Mouse (Mus musculus) ES-E14 (cell line): ENCODE data around the gene Adamts20. TPM values are rescaled to one million over a fixed set of nuclear protein-coding genes. Genes with fewer than 3 reads are reported as not detected.

Source experiments
- DNase-seq: peaks from one replicate; pipeline ENCODE4 v3.0.0-alpha.2; 2013; ENCODE audit warnings: low read depth, low spot score
- H3K27ac ChIP-seq: 2 replicates; pipeline ENCODE4 v1.5.1; 2012; ENCODE audit warnings: low read depth, mild to moderate bottlenecking, low read length, moderate library complexity, mixed read lengths; ENCODE audit not compliant: poor library complexity, insufficient read depth, severe bottlenecking
- H3K36me3 ChIP-seq: 2 replicates; pipeline ENCODE4 v1.6.1; 2012; ENCODE audit warnings: mild to moderate bottlenecking, low read length, moderate library complexity, mixed read lengths; ENCODE audit not compliant: control insufficient read depth, poor library complexity, insufficient read depth, severe bottlenecking
- H3K4me1 ChIP-seq, 2 experiments: fragments of 150-350 bp in 1 of 2; sonication (generic) in 1 of 2; 2 replicates each; pipeline ENCODE4 v1.6.1; 2012; ENCODE audit warnings: low read length in 2 of 2, mild to moderate bottlenecking in 1 of 2, mixed read lengths in 1 of 2; ENCODE audit not compliant: control insufficient read depth in 2 of 2, insufficient read depth in 2 of 2, poor library complexity in 1 of 2
- H3K4me3 ChIP-seq, 2 experiments: fragments of 150-350 bp in 1 of 2; sonication (generic) in 1 of 2; 2 replicates each; pipeline ENCODE4 v1.5.1; 2012; ENCODE audit warnings: low read length in 2 of 2, low read depth in 1 of 2, mild to moderate bottlenecking in 1 of 2, mixed read lengths in 1 of 2; ENCODE audit not compliant: insufficient read depth in 1 of 2, poor library complexity in 1 of 2, severe bottlenecking in 1 of 2
- H3K9ac ChIP-seq: 2 replicates; pipeline ENCODE4 v1.6.1; 2012; ENCODE audit warnings: low read depth, mild to moderate bottlenecking, low read length, mixed read lengths; ENCODE audit not compliant: poor library complexity, insufficient read depth, severe bottlenecking
- H3K9me3 ChIP-seq: fragments of 150-350 bp; sonication (generic); 2 replicates; pipeline ENCODE4 v1.6.1; 2012; ENCODE audit warnings: low read depth, mild to moderate bottlenecking, low read length; ENCODE audit not compliant: control insufficient read depth, insufficient read depth
- CHD2 ChIP-seq: IDR thresholded peaks from 2 replicates; pipeline ENCODE4 v1.6.1; 2014; ENCODE audit warnings: mild to moderate bottlenecking, low read depth, low read length, inconsistent platforms
- HCFC1 ChIP-seq: IDR thresholded peaks from 2 replicates; pipeline ENCODE4 v1.6.1; 2012; ENCODE audit warnings: low read length, inconsistent platforms, borderline replicate concordance; ENCODE audit not compliant: insufficient read depth
- MAFK ChIP-seq: IDR thresholded peaks from 2 replicates; pipeline ENCODE4 v1.6.1; 2014; ENCODE audit warnings: mild to moderate bottlenecking, low read depth, low read length, inconsistent platforms; ENCODE audit not compliant: insufficient read depth
- ZC3H11A ChIP-seq: IDR thresholded peaks from 2 replicates; pipeline ENCODE4 v1.6.1; 2012; ENCODE audit warnings: low read depth, mild to moderate bottlenecking, inconsistent platforms, low read length, borderline replicate concordance
- ZNF384 ChIP-seq: IDR thresholded peaks from 2 replicates; pipeline ENCODE4 v1.6.1; 2012; ENCODE audit warnings: low read depth, low read length, inconsistent platforms
- in situ Hi-C, 2 experiments: fragments of 600-800 bp; cut with MboI; formaldehyde crosslinking; loops; one replicate each; pipeline ENCODE4 v1.15.1; 2025; ENCODE audit warnings: low sequenced_read_pairs in 2 of 2, inconsistent platforms in 1 of 2; ENCODE audit not compliant: unreplicated experiment in 2 of 2
- total RNA-seq: library from RNA; depleted of rRNA; stranded (reverse); fragments of 300-350 nt; gene quantifications from 2 replicates; pipeline ENCODE4 v1.2.3, GENCODE M21; 2012

Adamts20 gene
- total RNA-seq, 1 experiment = 0.80 TPM

DNA sequence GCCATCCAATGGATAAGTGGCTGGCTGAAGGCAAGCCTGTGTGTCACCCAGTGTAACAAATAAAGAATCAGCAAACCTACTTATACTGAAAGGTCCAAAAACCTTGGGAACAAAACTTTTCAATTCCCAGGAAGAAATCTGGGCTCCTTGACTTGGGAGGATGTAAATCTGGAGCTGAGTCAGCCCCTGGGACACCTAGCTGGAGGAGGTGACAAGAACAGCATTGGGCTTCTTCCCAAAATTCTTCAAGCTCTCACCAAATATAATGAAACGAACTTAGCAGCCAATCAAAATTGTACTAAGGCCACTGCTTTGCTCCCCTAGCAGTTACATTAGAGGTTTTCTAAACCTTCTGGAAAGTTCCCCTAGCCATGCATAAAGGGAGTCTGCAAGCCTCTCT lies 223.1 kb downstream of the Adamts20 start:
- no peaks in the 10 kb centered on the region for H3K4me1 ChIP-seq
- H3K4me3 ChIP-seq = no peak overlapping the region
- no peak for DNase-seq
- no peaks in the 10 kb centered on the region for H3K9me3 ChIP-seq
- H3K9ac ChIP-seq = no peak overlapping the region
- no peak overlapping the region for H3K27ac ChIP-seq
- TF ChIP-seq ZC3H11A (no peak), CHD2 (no peak), HCFC1 (no peak), ZNF384 (no peak), MAFK (no peak)
- H3K36me3 ChIP-seq = no peaks in the 10 kb centered on the region
- in situ Hi-C loops = no loop called here

DNA sequence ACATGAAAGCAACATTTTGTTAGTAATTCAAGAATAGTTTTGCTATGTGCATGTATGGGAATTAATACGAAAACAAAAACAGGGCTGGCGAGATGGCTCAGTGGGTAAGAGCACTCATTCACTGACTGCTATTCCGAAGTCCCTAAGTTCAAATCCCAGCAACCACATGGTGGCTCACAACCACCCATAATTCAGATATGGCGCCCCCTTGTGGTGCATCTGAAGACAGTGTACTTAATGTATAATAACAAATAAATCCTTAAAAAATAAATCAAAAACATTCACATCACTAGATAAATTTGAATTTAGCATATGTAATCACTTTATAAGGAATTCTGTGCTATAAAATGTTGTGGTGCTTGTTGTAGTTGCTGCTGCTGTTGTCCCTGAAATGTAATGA lies 225.6 kb downstream of the Adamts20 start:
- Histone ChIP-seq H3K9me3 (no peaks in the 10 kb centered on the region), H3K9ac (no peak overlapping the region), H3K27ac (no peak overlapping the region), H3K4me3 (no peak overlapping the region), H3K36me3 (no peaks in the 10 kb centered on the region), H3K4me1 (no peaks in the 10 kb centered on the region)
- no peak for TF ChIP-seq ZNF384
- TF ChIP-seq HCFC1 = no peak
- TF ChIP-seq CHD2 = no peak
- TF ChIP-seq ZC3H11A = no peak
- TF ChIP-seq MAFK = no peak
- in situ Hi-C loops = no loop called here
- DNase-seq = peak; percentile 26

DNA sequence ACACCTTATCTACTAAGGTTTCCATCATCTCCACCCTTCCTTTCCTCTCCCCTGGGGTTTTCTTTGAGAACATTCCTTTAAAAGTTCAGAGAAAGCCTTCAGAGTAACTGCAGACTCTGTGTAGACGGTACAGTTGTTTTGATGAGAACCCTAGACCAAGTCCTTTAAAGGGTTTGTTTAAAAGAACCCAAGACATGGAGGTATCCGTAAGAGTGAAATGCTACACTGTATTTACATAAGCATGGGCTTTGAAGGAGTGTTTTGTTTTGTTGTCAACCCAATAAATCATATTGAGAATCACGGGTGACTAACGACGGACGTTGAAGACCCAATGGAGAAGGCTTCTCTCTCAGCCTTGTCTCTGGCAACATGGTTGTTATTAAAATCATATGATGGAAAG lies 226.1 kb downstream of the Adamts20 start:
- Histone ChIP-seq H3K9ac (no peak overlapping the region), H3K27ac (no peak overlapping the region), H3K4me3 (no peak overlapping the region), H3K4me1 (no peaks in the 10 kb centered on the region), H3K9me3 (no peaks in the 10 kb centered on the region), H3K36me3 (no peaks in the 10 kb centered on the region)
- no peak for DNase-seq
- no peak for TF ChIP-seq HCFC1
- no peak for TF ChIP-seq CHD2
- TF ChIP-seq MAFK = no peak
- in situ Hi-C loops = no loop called here

DNA sequence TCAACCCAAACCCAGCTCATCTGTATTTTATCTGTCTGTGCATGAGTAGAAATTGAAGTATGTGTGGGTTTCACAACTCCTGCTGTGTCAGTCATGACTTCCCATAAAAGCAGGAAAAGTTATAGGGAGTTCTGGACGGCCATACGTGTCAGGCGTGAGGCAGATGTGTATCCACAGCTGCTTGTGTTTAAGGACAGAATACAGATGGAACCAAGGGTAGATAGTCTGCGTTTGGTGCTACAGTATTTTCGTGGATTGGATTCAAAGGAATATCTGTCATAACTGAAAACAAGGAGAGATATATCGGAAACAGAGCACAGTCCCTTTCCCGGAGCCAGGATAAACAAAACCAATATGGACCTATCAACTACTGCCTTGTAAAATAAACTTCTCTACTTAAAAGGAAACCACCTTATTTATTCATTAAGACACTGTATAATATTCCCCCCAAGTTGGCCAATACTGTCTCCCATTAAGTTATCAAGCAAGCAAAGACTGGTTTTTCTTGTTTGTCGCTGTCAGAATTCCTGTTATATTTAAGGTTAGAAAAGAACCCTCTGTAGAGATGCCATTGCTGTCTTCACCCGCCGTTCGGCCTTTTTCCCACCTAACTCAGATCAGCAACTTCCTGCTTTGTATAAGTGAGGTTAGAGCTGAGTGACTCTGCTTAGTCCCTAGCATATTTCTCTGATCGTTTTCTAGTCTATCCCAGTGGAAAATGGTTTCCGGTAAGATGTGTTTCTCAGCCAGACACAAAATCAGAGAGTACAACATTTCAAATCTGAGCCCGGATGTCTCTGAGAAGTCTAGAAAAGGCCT lies 227.0 kb downstream of the Adamts20 start:
- Histone ChIP-seq H3K4me3 (no peak overlapping the region), H3K4me1 (no peaks in the 10 kb centered on the region), H3K9me3 (no peaks in the 10 kb centered on the region), H3K27ac (no peak overlapping the region), H3K9ac (no peak overlapping the region), H3K36me3 (no peaks in the 10 kb centered on the region)
- in situ Hi-C loops = no loop called here
- no peak for DNase-seq
- TF ChIP-seq CHD2 = no peak
- TF ChIP-seq ZC3H11A = no peak

DNA sequence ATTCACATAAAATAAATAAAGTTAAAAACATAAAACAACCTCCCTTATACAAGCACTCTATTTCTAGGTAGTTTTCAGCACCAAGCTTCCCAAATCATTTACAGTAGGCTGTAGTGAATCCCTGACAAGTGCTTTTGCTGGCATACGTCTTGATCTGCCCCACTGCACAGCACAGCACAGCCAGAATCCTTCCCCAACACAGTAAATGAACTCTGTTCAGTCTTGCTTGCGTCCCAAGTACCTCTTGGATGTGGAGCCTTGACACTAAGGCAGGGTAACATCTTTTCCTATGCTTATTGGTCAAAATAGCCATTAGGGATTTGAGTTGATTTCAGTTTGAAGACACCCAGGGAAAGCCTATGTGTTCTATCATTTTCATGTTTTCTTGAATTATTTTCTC lies 228.5 kb downstream of the Adamts20 start:
- H3K27ac ChIP-seq = no peak overlapping the region
- TF ChIP-seq HCFC1 (no peak), CHD2 (no peak), ZNF384 (no peak), MAFK (no peak), ZC3H11A (no peak)
- no peaks in the 10 kb centered on the region for H3K9me3 ChIP-seq
- H3K4me3 ChIP-seq = no peak overlapping the region
- no peak for DNase-seq
- no peaks in the 10 kb centered on the region for H3K36me3 ChIP-seq
- in situ Hi-C loops = no loop called here
- no peak overlapping the region for H3K9ac ChIP-seq
- H3K4me1 ChIP-seq = no peaks in the 10 kb centered on the region
